Mouse (Mus musculus): Measurements from ENCODE around the gene Rab30. TPM values are rescaled to one million over a fixed set of nuclear protein-coding genes. Genes with fewer than 3 reads are reported as not detected.

The Rab30 gene
- total and polyA plus RNA-seq, 2 experiments from 2014 or later: 6.1 to 7.3 TPM

GRCm38 (mm10) chr7:92893478-92893877, 152.1 kb downstream of the Rab30 start:
- TF ChIP-seq CTCF (IDR thresholded peaks at IDR 0.05; ENCODE audit: low read depth) (peak; percentile 19; the same call in 1 of the 2 replicates), EP300 (IDR thresholded peaks at IDR 0.05; ENCODE audit: low read depth) (no peak)

More at GRCm38 (mm10) chr7:92893478-92893877, 152.1 kb downstream of the Rab30 start:
- H3K4me2 ChIP-seq (ENCODE audit: low read depth, low read length): no peak overlapping the region
- H3K9me3 ChIP-seq (replicated peaks; ENCODE audit: control insufficient read depth, low read length): 0 out of 2 replicates have a peak, but pooled peaks cover 2% of the 10 kb centered on the region
- H3K27ac ChIP-seq (ENCODE audit: low read depth): no peak overlapping the region
- no peaks in the 10 kb centered on the region for H3K36me3 ChIP-seq (replicated peaks; ENCODE audit: control insufficient read depth, insufficient read depth, low read length)
- H3K9ac ChIP-seq (replicated peaks; ENCODE audit: low read depth, low read length): no peak overlapping the region
- WGBS: 41% methylated on average over 3 of the region's 3 CpGs
- H3K4me1 ChIP-seq (ENCODE audit: control insufficient read depth, insufficient read depth): 0 out of 2 replicates have a peak, but pooled peaks cover 5% of the 10 kb centered on the region
- no peak overlapping the region for H3K4me3 ChIP-seq (ENCODE audit: low read depth, low read length)
- DNase-seq (ENCODE audit: low spot score): no peak
- no peak for ATAC-seq (ENCODE audit: insufficient read depth, low read depth)
- no peaks in the 10 kb centered on the region for H3K27me3 ChIP-seq (ENCODE audit: control insufficient read depth, insufficient read depth, low read length)

Other genes starting within 250 kb of the Rab30 start
- gene Ccdc90b, start 180.5 kb upstream of the Rab30 start, total RNA-seq (2014; rRNA removed; ENCODE audit: low replicate concordance): 13.8 and 36.2 TPM in 2 replicates
- gene Ccdc90b, start 180.5 kb upstream of the Rab30 start, polyA plus RNA-seq (2015; fragmentation: Nextera tagmentation; extraction: Ambion mirVana): 62.0 and 63.9 TPM in 2 replicates
- 1.5 and 2.6 TPM in 2 replicates for gene Ankrd42, start 104.5 kb upstream of the Rab30 start, total RNA-seq (2014; rRNA removed; ENCODE audit: low replicate concordance)
- 1.1 and 1.6 TPM in 2 replicates for gene Ankrd42, start 104.5 kb upstream of the Rab30 start, polyA plus RNA-seq (2015; fragmentation: Nextera tagmentation; extraction: Ambion mirVana)
- gene Pcf11, start 71.7 kb upstream of the Rab30 start, total RNA-seq (2014; rRNA removed; ENCODE audit: low replicate concordance): 10.6 and 26.2 TPM in 2 replicates
- gene Pcf11, start 71.7 kb upstream of the Rab30 start, polyA plus RNA-seq (2015; fragmentation: Nextera tagmentation; extraction: Ambion mirVana): 9.6 and 10.5 TPM in 2 replicates
- 3.5 and 7.5 TPM in 2 replicates for gene Ddias, start 132.6 kb downstream of the Rab30 start, total RNA-seq (2014; rRNA removed; ENCODE audit: low replicate concordance)
- gene Ddias, start 132.6 kb downstream of the Rab30 start, polyA plus RNA-seq (2015; fragmentation: Nextera tagmentation; extraction: Ambion mirVana): 3.1 and 3.4 TPM in 2 replicates
- 33.7 and 44.8 TPM in 2 replicates for gene Prcp, start 132.9 kb downstream of the Rab30 start, total RNA-seq (2014; rRNA removed; ENCODE audit: low replicate concordance)
- 18.3 and 18.6 TPM in 2 replicates for gene Prcp, start 132.9 kb downstream of the Rab30 start, polyA plus RNA-seq (2015; fragmentation: Nextera tagmentation; extraction: Ambion mirVana)